ENCODE assay signal across 30 mouse cellular contexts in the genomic region with DNA sequence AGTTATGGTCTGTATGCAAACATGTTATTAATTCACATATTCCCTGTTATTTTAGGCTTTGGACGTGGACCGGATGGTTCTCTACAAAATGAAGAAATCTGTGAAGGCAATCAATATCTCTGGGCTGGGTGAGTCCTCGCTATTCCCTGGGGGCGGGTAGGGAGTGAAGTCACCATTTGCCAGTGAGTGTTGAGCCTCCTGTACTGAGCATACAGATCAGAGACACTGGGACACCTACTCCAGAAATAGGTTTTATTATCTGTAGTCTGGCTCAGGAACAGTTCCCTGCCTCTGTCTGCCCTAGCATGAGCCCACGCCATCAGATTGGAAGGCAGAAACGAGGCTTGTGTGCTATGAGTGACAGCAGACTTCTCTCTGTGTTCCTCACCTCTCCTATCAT.
DNase-seq lines count a peak whose midpoint lies in the region; ATAC-seq and TF ChIP-seq lines count a peak whose summit lies in the region.
"Had no signal": no experiment of that assay in that cellular context is flagged by ENCODE, and none has a peak within 500 bp of the region (broad histone marks: within the 10 kb centered on the region; RNA-seq: fewer than 3 reads in every experiment).

No protein-coding gene starts in this region.

- 60% methylated on average over 6 of the region's 6 CpGs for WGBS in heart, embryonic 11.5 days (ENCODE audit: insufficient replicate concordance)
- WGBS in heart, embryonic 16.5 days = 57% methylated on average over 6 of the region's 6 CpGs
- WGBS in thymus, adult 2 months = 82% methylated on average over 6 of the region's 6 CpGs

- H3K9me3 ChIP-seq in heart, embryonic 11.5 days (replicated peaks; ENCODE audit: control insufficient read depth, low read length) = no peaks in the 10 kb centered on the region
- no peaks in the 10 kb centered on the region for H3K9me3 ChIP-seq in heart, embryonic 16.5 days (replicated peaks; ENCODE audit: control insufficient read depth, low read length)
- H3K9me3 ChIP-seq: embryonic facial prominence, embryonic 13.5 days; forebrain, embryonic 10.5 days; forebrain, embryonic 15.5 days; hindbrain, embryonic 13.5 days; megakaryocyte, embryonic 14.5 days; midbrain, embryonic 12.5 days; neural tube, embryonic 12.5 days had no signal

- ATAC-seq in heart, embryonic 11.5 days (replicated peaks; ENCODE audit: insufficient number of reproducible peaks, low FRiP score, low TSS enrichment) = no peak
- ATAC-seq in heart, embryonic 16.5 days (replicated peaks; ENCODE audit: extremely low read depth, insufficient read depth, low FRiP score) = peak; percentile 56; the same call in 1 of the 2 replicates
- ATAC-seq: forebrain, embryonic 15.5 days; intestine, embryonic 16.5 days; Patski had no signal

- no peak overlapping the region for H3K4me3 ChIP-seq in heart, embryonic 11.5 days (ENCODE audit: low read depth, low read length)
- no peak overlapping the region for H3K4me3 ChIP-seq in heart, embryonic 16.5 days (ENCODE audit: low read length)
- H3K4me3 ChIP-seq in thymus, adult 2 months (ENCODE audit: control insufficient read depth, insufficient read depth, low read length) = no peak overlapping the region
- H3K4me3 ChIP-seq: embryonic facial prominence, embryonic 13.5 days; forebrain, embryonic 10.5 days; forebrain, embryonic 15.5 days; hindbrain, embryonic 13.5 days; megakaryocyte, embryonic 14.5 days; midbrain, embryonic 12.5 days; myocyte; neural tube, embryonic 12.5 days had no signal

- TF ChIP-seq POLR2A in thymus, adult 2 months (IDR thresholded peaks at IDR 0.05; ENCODE audit: control insufficient read depth, extremely low read depth, insufficient read depth, low read length, poor library complexity) = no peak

- H3K27ac ChIP-seq in heart, embryonic 11.5 days (ENCODE audit: low read depth, low read length) = peak overlapping the region; percentile 57
- H3K27ac ChIP-seq in heart, embryonic 16.5 days (ENCODE audit: low read length) = peak overlapping the region; percentile 70
- H3K27ac ChIP-seq in thymus, adult 2 months (ENCODE audit: control insufficient read depth, insufficient read depth, low read length) = peak overlapping the region; percentile 60; the same call in 1 of the 2 replicates
- H3K27ac ChIP-seq: embryonic facial prominence, embryonic 13.5 days; forebrain, embryonic 15.5 days; hindbrain, embryonic 13.5 days; kidney, postnatal 0 days; midbrain, embryonic 12.5 days; neural tube, embryonic 12.5 days had no signal

- TF ChIP-seq CTCF in thymus, adult 2 months (IDR thresholded peaks at IDR 0.05; ENCODE audit: borderline replicate concordance, control insufficient read depth, extremely low read depth, insufficient read depth, low read length, poor library complexity) = no peak

- no peak for DNase-seq in heart, postnatal 25 days (ENCODE audit: low spot score)
- no peak for DNase-seq in heart, adult 9 months (ENCODE audit: low spot score in 2 of 2)
- DNase-seq in thymus, adult 2 months = no peak
- DNase-seq in thymus, postnatal 36 days = no peak
- peak; percentile 53 for DNase-seq in brain, adult 2 months (ENCODE audit: low read depth, low spot score)
- DNase-seq in layer of hippocampus, postnatal 25 days (ENCODE audit: extremely low spot score in 1 of 2, low spot score in 1 of 2) = no peak
- DNase-seq: adrenal gland, postnatal 10 days; cerebellum, adult 18-20 months; cerebellum, postnatal 10 days; gastrocnemius, postnatal 14 days; kidney, adult 8-10 months; kidney, postnatal 4 days; layer of hippocampus, postnatal 36 days; left cerebral cortex, postnatal 4 days; lung, postnatal 4 days; right cerebral cortex, adult 18-20 months; spleen, adult 18-20 months had no signal

- H3K36me3 ChIP-seq in heart, embryonic 11.5 days (ENCODE audit: control insufficient read depth, insufficient read depth, low read length) = peaks cover 3% of the 10 kb centered on the region; the same call in 1 of the 2 replicates
- H3K36me3 ChIP-seq in heart, embryonic 16.5 days (ENCODE audit: control insufficient read depth, insufficient read depth) = peaks cover 2% of the 10 kb centered on the region; the same call in 1 of the 2 replicates
- no peaks in the 10 kb centered on the region for H3K36me3 ChIP-seq in thymus, adult 2 months (ENCODE audit: control insufficient read depth, insufficient read depth, low read length)

- H3K27me3 ChIP-seq in heart, embryonic 11.5 days (ENCODE audit: control insufficient read depth, insufficient read depth, low read length) = no peaks in the 10 kb centered on the region
- H3K27me3 ChIP-seq in heart, embryonic 16.5 days (ENCODE audit: control insufficient read depth, insufficient read depth, low read length) = no peaks in the 10 kb centered on the region
- H3K27me3 ChIP-seq in thymus, adult 2 months (ENCODE audit: control insufficient read depth, insufficient read depth, low read length) = no peaks in the 10 kb centered on the region
- H3K27me3 ChIP-seq: embryonic facial prominence, embryonic 13.5 days; forebrain, embryonic 15.5 days; hindbrain, embryonic 13.5 days; megakaryocyte, embryonic 14.5 days; midbrain, embryonic 12.5 days; neural tube, embryonic 12.5 days; Patski had no signal

- H3K4me1 ChIP-seq in heart, embryonic 11.5 days (ENCODE audit: control insufficient read depth, insufficient read depth, low read length) = peaks cover 41% of the 10 kb centered on the region
- peaks cover 50% of the 10 kb centered on the region for H3K4me1 ChIP-seq in heart, embryonic 16.5 days (ENCODE audit: control insufficient read depth, insufficient read depth, low read length)
- peaks cover 38% of the 10 kb centered on the region for H3K4me1 ChIP-seq in thymus, adult 2 months (replicated peaks; ENCODE audit: control insufficient read depth, insufficient read depth, low read length)

- no peak overlapping the region for H3K4me2 ChIP-seq in heart, embryonic 11.5 days
- no peak overlapping the region for H3K4me2 ChIP-seq in heart, embryonic 16.5 days (ENCODE audit: low read depth, low read length)
- H3K4me2 ChIP-seq: embryonic facial prominence, embryonic 13.5 days; forebrain, embryonic 15.5 days; hindbrain, embryonic 13.5 days; midbrain, embryonic 12.5 days; neural tube, embryonic 12.5 days had no signal

- intact Hi-C loops in heart, postnatal 25 days (cut with DNase I) = no loop called here

- H3K9ac ChIP-seq in heart, embryonic 11.5 days (ENCODE audit: low read depth, low read length) = no peak overlapping the region
- no peak overlapping the region for H3K9ac ChIP-seq in heart, embryonic 16.5 days (ENCODE audit: low read length)
- H3K9ac ChIP-seq: embryonic facial prominence, embryonic 13.5 days; forebrain, embryonic 15.5 days; hindbrain, embryonic 13.5 days; midbrain, embryonic 12.5 days; neural tube, embryonic 12.5 days had no signal
